Mouse (Mus musculus) gonadal fat pad, adult 2 months (tissue): ENCODE results near the gene Map4k5. TPM values are rescaled to one million over a fixed set of nuclear protein-coding genes. Genes with fewer than 3 reads are reported as not detected.

Experiments used
- DNase-seq: peaks from one replicate; pipeline ENCODE4 v3.0.0-alpha.2; 2012; ENCODE audit warnings: low read depth
- polyA plus RNA-seq: library from polyadenylated mRNA; depleted of rRNA; stranded (reverse); fragments of >200 nt; gene quantifications from 2 replicates; pipeline ENCODE4 v1.2.3, GENCODE M21; 2012

Gene Map4k5
- polyA plus RNA-seq, 1 experiment: 6.3 TPM

DNA sequence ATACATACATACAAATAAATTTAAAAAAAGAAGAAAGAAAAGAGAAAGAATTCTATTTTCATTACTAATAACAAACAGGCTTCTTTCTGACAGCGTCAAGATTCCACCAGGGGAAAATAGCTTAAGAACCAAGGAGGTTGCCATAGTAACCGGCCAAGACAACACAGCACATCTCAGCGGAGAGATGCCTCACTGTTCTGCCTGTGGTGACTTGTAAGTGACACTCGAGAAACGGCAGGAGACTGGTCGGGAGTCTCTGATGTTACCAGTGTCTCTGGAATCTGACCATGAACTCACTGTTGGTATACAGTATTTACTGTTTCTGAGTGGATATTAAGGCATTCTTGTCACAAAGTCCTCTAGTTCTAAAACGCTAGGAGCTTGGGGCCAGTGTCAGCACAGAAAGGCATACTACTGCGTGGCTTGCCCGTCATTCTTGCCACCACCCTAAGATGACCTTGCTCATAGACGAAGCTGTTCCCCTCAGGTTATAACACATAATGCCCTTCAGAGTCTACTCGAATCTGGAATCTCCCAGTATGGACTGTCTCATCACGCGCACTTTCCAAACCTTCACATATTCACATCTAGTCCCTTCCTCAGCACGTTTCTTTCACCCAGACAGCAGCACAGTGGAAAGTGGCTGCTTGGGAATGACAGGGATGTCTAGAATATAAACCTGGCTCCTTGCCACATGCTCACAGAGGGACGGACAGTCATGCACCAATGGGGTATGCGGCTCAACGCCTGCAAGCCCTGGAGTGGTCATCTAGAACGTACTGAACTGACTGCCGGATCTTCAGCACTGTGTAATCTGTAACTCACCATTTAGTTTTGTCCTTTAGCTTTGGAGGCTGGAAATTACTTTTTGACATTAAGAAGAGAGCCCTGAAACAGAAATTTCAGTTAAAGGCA is 49.2 kb downstream of the Map4k5 start:
- DNase-seq: no peak

DNA sequence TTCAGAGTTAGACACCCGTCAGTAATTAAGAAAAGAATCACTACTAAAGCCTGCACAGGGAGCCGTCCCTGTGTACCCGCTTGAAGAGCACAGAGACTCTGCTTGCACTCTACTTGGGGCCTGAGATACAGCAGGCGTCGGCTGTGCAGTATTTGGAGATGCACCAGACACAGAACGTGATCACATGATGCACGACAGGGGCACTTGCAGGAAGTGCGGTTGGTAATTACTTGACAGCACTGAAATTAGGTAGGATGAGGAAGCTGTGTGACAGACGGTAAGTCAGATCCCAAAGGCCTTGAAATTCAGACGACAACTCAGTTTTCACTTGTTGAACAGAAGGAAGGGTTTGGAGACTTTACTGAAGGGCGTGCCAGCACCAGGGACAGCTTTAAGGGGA is 54.6 kb downstream of the Map4k5 start:
- DNase-seq: no peak

GRCm38 (mm10) chr12:69833982-69834604 is 58.9 kb downstream of the Map4k5 start:
- no peak for DNase-seq

DNA sequence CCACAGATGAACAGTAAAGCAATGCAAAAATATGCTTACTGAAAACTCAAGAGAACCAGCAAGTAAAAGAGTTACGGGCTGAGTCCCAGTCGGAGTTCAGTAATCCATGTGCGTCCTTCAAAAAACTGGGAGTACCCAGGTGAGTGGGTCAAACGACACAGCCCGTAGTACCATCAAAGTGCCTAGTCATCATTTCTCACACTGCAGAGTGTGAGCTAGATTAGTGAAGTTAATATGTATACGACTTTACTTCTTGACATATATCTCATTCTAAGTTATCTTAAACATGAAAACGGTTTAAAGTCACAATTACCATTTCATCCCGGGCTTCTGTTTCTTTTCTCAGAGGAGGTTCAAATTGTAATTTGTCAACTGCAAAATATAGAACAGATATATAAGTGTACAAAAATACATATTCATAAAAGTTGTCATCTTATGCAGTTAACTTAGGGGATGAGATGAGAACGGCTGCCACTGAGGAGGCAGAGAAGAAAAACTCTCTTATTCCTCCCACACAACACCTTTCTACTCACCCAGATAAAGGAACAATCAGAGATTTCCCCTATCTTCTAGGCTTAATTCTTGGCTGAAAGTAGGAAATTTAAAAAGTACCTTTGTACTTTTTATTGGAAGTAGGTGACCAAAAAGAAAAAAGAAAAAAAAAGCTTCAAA is 61.6 kb downstream of the Map4k5 start:
- DNase-seq: no peak

DNA sequence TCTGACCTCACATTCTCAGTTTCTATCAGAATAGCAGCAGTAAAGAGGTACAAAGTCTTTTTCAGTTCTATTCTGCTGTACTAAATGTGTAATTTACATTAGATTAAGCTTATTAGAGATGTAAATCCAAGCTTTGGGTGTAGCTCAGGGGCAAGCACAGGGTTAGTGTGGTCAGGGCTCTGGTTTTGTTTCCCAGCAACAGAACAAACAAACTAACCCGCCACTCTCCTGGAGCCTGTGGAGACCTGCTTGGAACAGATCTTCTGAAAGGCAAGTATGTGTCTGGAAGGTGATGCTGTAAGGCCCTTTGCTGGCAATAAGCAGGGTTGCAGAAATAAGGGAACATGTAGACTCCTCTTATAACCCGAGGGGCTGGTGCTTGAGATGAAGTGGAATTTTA is 64.8 kb downstream of the Map4k5 start:
- DNase-seq: no peak

- no peak for DNase-seq
These were observed 68.0 kb downstream of the Map4k5 start for GRCm38 (mm10) chr12:69824881-69825597.

DNA sequence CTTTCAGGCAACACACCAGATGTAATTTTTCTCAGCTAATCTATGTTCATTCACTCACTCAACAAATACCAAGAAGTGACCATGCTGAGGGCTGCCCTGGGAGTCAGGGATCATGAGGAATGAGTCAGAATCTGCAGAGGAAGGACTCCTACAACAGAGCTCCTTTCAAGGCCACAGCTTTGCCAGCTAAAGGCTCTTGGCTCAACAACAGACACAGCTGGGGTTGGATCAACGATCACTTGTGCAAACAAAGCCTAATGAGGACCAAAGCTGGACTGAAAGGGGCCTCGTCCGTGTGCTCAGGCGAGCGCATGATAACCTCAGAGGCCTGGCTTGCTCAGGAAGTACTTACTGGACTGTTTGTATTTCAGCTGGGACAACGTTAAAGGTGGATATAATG is 78.7 kb downstream of the Map4k5 start:
- no peak for DNase-seq

DNA sequence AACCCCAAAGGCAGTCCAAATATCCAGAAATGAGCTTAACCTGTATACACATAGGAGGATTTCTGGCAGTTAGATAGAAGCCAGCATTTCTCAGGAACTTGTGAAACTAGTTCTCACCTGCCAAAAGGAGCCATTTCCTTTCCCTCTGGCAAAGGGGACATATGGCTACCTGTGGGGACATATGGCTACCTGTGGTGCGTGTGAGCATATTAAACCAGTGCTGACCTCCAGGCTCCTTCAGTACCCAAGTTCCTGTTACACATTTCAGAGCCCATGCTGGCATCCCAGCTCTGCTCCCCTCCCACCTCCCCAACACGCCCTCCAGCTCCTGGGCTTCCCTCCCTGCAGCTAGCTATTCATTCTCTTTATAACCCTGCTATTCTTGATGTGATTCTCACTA is 79.4 kb downstream of the Map4k5 start:
- no peak for DNase-seq

DNA sequence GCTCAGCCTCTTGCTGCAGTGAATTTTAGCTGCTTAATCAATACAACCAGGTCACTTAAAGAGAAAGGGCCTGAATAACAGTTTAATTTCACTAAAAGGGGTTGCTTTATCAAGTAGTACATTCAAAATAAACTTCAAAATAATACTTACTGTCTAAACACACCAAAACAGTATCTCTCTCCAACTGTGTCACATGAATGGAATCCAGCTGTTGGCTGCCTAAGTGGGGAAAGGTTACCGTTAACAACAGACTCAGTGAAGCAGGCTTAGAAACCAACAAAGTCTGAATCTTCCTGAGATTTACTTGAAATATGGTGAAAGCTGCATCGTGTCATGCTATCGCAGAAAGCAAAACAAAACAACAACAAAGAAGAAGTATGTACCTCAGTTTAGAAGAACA is 80.0 kb downstream of the Map4k5 start:
- no peak for DNase-seq

GRCm38 (mm10) chr12:69811976-69812375 is 81.0 kb downstream of the Map4k5 start:
- no peak for DNase-seq

DNA sequence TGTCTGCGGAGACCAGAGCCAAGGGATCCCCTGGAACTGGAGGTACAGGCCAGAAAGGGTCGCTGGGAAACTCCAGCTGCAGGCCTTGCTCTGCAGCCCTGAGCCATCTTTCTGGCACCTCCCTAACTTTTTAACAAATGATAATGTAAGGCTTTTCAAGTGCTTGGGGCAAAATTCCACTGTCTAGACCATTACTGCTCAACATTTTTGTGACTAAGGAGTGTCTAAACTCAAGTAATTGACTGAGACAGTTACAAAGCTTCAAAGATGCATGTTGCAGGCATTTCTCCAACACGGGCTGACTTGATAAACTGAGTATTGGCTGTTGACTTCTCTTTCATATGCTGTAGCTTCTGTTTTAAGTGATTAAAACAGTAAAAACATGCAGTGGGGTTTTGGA is 83.6 kb downstream of the Map4k5 start:
- no peak for DNase-seq

DNA sequence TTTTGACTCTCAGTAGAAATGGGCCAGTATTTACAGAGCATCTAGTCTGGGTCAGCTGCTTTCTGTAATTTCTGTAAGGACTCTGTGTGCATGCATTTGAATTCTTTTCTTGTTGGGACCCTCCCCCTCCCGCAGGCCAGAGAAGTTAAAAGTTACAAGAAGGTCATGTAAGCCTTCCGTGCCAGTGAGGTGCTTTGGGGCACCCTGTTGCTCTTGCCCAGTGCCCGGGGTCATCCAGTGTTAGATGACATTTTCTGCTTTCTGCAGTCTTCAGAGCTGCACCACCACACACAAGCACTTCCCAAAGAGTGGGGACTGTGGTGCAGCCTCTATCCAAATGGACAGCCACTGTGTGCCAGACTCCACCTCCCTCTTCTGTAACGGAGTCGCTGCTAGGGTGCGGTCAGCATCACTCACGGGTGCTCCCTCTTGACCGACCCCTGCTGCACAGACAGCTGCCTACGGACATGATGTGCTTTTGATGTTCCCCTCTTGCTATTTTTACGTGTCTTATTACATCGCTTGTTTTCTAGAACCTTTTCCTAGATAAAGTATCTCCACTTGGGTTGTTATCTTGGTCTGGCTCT is 85.5 kb downstream of the Map4k5 start:
- DNase-seq: no peak

- no peak for DNase-seq
These were observed 87.9 kb downstream of the Map4k5 start for GRCm38 (mm10) chr12:69805148-69805547.

- DNase-seq: no peak
These were observed 88.5 kb downstream of the Map4k5 start for GRCm38 (mm10) chr12:69804393-69805070.

GRCm38 (mm10) chr12:69803196-69803595 is 89.8 kb downstream of the Map4k5 start:
- no peak for DNase-seq

- DNase-seq: no peak
These were observed 92.4 kb downstream of the Map4k5 start for GRCm38 (mm10) chr12:69800586-69800985.

DNA sequence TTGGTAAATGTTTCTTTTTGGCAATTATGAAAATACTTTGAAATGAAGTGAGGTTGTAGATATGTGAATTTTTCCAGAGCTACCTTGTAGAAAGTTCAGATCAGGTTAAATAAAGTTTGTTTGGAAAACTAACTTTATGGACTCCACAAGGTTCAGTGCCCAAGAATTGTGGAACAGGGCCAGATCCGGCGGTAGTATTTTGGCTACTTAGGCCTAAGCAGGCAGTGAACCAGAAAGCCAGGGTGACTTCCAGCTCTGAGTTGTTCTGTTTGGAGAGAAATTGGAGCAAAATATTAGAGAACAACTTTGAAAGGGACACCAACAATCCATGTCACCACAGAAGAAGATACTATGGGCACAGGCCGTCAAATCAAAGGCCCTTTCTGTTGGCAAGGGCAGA is 96.7 kb downstream of the Map4k5 start:
- DNase-seq: no peak

GRCm38 (mm10) chr12:69790530-69791505 is 102.2 kb downstream of the Map4k5 start, which contains the start of gene Cdkl1:
TSS of gene Cdkl1 (minus strand) at chr12:69791267.
- no peak for DNase-seq

- no peak for DNase-seq
These were observed 103.1 kb downstream of the Map4k5 start for GRCm38 (mm10) chr12:69789766-69790529.
